Mouse (Mus musculus) liver, adult 2 months (tissue): Measurements from ENCODE around the gene Blvrb.

ENCODE experiments used
- CTCF ChIP-seq: fragments of 200-500 bp; IDR thresholded peaks from 2 replicates; pipeline ENCODE4 v1.5.1; 2011; ENCODE audit warnings: low read depth, low read length, control low read depth
- POLR2A ChIP-seq: fragments of 200-500 bp; IDR thresholded peaks from 2 replicates; pipeline ENCODE4 v1.6.1; 2011; ENCODE audit warnings: low read length, control low read depth; ENCODE audit not compliant: insufficient read depth; ENCODE audit errors: extremely low read depth

DNA sequence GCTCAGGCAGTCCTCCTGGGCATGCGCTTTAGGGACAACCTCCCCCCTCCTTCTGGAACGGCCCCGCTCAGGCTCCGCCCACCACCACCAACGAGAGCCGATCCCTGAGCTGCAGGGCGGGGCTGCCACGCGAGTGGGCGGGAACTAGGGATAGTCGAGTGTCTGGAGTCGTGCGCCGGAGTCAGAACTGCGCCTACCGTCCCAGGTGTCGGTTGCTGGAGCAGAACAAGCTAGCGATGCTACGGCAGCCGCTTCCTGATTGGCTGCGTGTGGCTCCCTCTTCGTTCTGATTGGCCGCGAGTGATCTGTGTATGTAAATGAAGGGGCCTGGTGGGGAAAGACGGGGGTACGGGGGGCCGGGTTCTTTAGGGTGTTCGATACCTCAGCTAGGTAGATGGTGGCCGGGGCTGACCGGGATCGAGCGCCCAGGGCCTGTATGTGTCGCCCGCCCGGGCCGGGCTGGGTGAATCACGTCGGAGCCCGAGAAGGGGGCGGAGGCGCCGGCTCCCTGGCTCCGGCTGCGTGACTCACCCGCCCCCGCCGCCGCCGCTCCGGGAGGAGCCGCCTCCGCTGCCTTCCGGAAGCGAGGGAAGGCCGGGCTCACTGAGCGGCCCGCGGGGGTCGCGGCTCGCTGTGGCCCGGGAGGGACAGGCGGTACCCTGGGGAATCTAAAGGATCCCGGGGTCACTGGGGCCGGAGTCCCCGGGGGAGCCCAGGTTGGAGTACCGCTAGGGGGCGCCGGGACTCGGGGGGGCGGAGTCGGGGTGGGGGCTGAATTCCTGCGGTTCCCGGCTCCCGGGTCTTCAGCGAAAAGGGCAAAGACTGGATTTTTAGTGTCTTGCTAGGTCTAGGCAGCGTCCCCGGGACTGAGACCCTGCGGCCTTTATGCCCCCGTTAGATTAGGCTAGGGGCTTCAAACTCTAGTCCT is 39.3 kb downstream of the Blvrb start, which contains the start of gene Sertad1:
- TF ChIP-seq POLR2A: peak; percentile 98
- TF ChIP-seq CTCF: peak; percentile 55
